In genomic region chr17:43822630-43823029, GRCm38 (mm10) we compare ENCODE assay signal across 18 mouse cellular contexts. TPM values are rescaled to one million over a fixed set of nuclear protein-coding genes. Genes with fewer than 3 reads are reported as not detected.
"Had no signal": no experiment of that assay in that cellular context is flagged by ENCODE, and none has a peak within 500 bp of the region (broad histone marks: within the 10 kb centered on the region; RNA-seq: fewer than 3 reads in every experiment).

No protein-coding gene starts in this region.

- H3K4me2 ChIP-seq: limb, embryonic 12.5 days; liver, embryonic 13.5 days; lung, embryonic 15.5 days; neural tube, embryonic 12.5 days; stomach, embryonic 15.5 days had no signal

- H3K36me3 ChIP-seq: limb, embryonic 12.5 days; liver, embryonic 13.5 days; lung, embryonic 15.5 days; neural tube, embryonic 12.5 days; stomach, embryonic 15.5 days had no signal

- H3K27me3 ChIP-seq: limb, embryonic 12.5 days; liver, embryonic 13.5 days; lung, embryonic 15.5 days; megakaryocyte, embryonic 14.5 days; neural tube, embryonic 12.5 days; stomach, embryonic 15.5 days had no signal

- H3K9me3 ChIP-seq: limb, embryonic 12.5 days; liver, embryonic 13.5 days; lung, embryonic 15.5 days; megakaryocyte, embryonic 14.5 days; neural tube, embryonic 12.5 days; stomach, embryonic 15.5 days had no signal

- H3K4me1 ChIP-seq: limb, embryonic 12.5 days; liver, embryonic 13.5 days; lung, embryonic 15.5 days; megakaryocyte, embryonic 14.5 days; neural tube, embryonic 12.5 days; stomach, embryonic 15.5 days had no signal

- ATAC-seq: liver, postnatal 0 days had no signal

- DNase-seq: kidney, adult 11 months; kidney, postnatal 10 days; kidney, postnatal 4 days; liver; liver, embryonic 13.5 days; liver, postnatal 0 days; lung, postnatal 14 days; right cerebral cortex, postnatal 14 days; thymus, adult 2 months; thymus, postnatal 25 days had no signal

- H3K4me3 ChIP-seq: layer of hippocampus, adult 2 months; limb, embryonic 12.5 days; liver, embryonic 13.5 days; lung, embryonic 15.5 days; megakaryocyte, embryonic 14.5 days; myocyte; neural tube, embryonic 12.5 days; stomach, embryonic 15.5 days had no signal

- H3K27ac ChIP-seq: layer of hippocampus, adult 2 months; limb, embryonic 12.5 days; liver, embryonic 13.5 days; lung, embryonic 15.5 days; macrophage; neural tube, embryonic 12.5 days; stomach, embryonic 15.5 days had no signal

- H3K9ac ChIP-seq: limb, embryonic 12.5 days; liver, embryonic 13.5 days; liver, postnatal 0 days; lung, embryonic 15.5 days; neural tube, embryonic 12.5 days; stomach, embryonic 15.5 days had no signal

RNA-seq across cellular contexts. Expression of gene Rcan2, which starts 21.5 kb away (rescaled TPM):
- polyA plus RNA-seq: macrophage had no signal
